Mouse (Mus musculus): ENCODE results near the gene Cnpy1. TPM values are rescaled to one million over a fixed set of nuclear protein-coding genes. Genes with fewer than 3 reads are reported as not detected.
A peak's percentile ranks its signal among the peaks of the same experiment; 100 is the strongest.

Gene Cnpy1
- polyA plus RNA-seq, 1 experiment from 2014 or later = not detected

- Histone ChIP-seq H3K4me1 (peaks cover 14% of the 10 kb centered on the region), H3K36me3 (no peaks in the 10 kb centered on the region), H3K9me3 (replicated peaks) (no peaks in the 10 kb centered on the region), H3K4me3 (no peak overlapping the region), H3K27ac (no peak overlapping the region), H3K27me3 (ENCODE audit: low read depth, poor library complexity, severe bottlenecking) (peaks cover 98% of the 10 kb centered on the region)
- WGBS = 3% methylated on average over 1 of the region's 1 CpGs
- no peak for DNase-seq (ENCODE audit: low spot score)
Observed at GRCm38 (mm10) chr5:28173674-28174073, 71.9 kb downstream of the Cnpy1 start.

GRCm38 (mm10) chr5:28172921-28173670, 72.5 kb downstream of the Cnpy1 start:
- Histone ChIP-seq H3K9me3 (replicated peaks) (no peaks in the 10 kb centered on the region), H3K4me1 (peaks cover 16% of the 10 kb centered on the region), H3K27me3 (ENCODE audit: low read depth, poor library complexity, severe bottlenecking) (peaks cover 98% of the 10 kb centered on the region), H3K36me3 (no peaks in the 10 kb centered on the region), H3K4me3 (no peak overlapping the region), H3K27ac (no peak overlapping the region)
- DNase-seq (ENCODE audit: low spot score) = peak; percentile 39
- WGBS = 3% methylated on average over 4 of the region's 4 CpGs

GRCm38 (mm10) chr5:28172261-28172920, 73.2 kb downstream of the Cnpy1 start:
- no peak overlapping the region for H3K4me3 ChIP-seq
- peak; percentile 43 for DNase-seq (ENCODE audit: low spot score)
- H3K36me3 ChIP-seq = no peaks in the 10 kb centered on the region
- WGBS = 3% methylated on average over 8 of the region's 8 CpGs
- no peaks in the 10 kb centered on the region for H3K9me3 ChIP-seq (replicated peaks)
- no peak overlapping the region for H3K27ac ChIP-seq
- peaks cover 16% of the 10 kb centered on the region for H3K4me1 ChIP-seq
- H3K27me3 ChIP-seq (ENCODE audit: low read depth, poor library complexity, severe bottlenecking) = peaks cover 98% of the 10 kb centered on the region

- 15% methylated on average over 5 of the region's 5 CpGs for WGBS
- no peak overlapping the region for H3K27ac ChIP-seq
- no peak for DNase-seq (ENCODE audit: low spot score)
- no peaks in the 10 kb centered on the region for H3K36me3 ChIP-seq
- H3K4me1 ChIP-seq = peaks cover 21% of the 10 kb centered on the region
- H3K4me3 ChIP-seq = no peak overlapping the region
- H3K9me3 ChIP-seq (replicated peaks) = no peaks in the 10 kb centered on the region
- H3K27me3 ChIP-seq (ENCODE audit: low read depth, poor library complexity, severe bottlenecking) = peaks cover 98% of the 10 kb centered on the region
Observed at GRCm38 (mm10) chr5:28171667-28172066, 73.9 kb downstream of the Cnpy1 start.

GRCm38 (mm10) chr5:28170892-28171291, 74.7 kb downstream of the Cnpy1 start:
- Histone ChIP-seq H3K4me3 (no peak overlapping the region), H3K27me3 (ENCODE audit: low read depth, poor library complexity, severe bottlenecking) (peaks cover 98% of the 10 kb centered on the region), H3K4me1 (peaks cover 29% of the 10 kb centered on the region), H3K27ac (no peak overlapping the region), H3K36me3 (no peaks in the 10 kb centered on the region), H3K9me3 (replicated peaks) (no peaks in the 10 kb centered on the region)
- under 1% methylated on average over 19 of the region's 19 CpGs for WGBS
- DNase-seq (ENCODE audit: low spot score) = peak; percentile 71

GRCm38 (mm10) chr5:28170081-28170480, 75.5 kb downstream of the Cnpy1 start:
- Histone ChIP-seq H3K4me3 (no peak overlapping the region), H3K4me1 (peaks cover 33% of the 10 kb centered on the region), H3K36me3 (no peaks in the 10 kb centered on the region), H3K27ac (no peak overlapping the region), H3K27me3 (ENCODE audit: low read depth, poor library complexity, severe bottlenecking) (peaks cover 98% of the 10 kb centered on the region), H3K9me3 (replicated peaks) (no peaks in the 10 kb centered on the region)
- WGBS = 1% methylated on average over 17 of the region's 17 CpGs
- DNase-seq (ENCODE audit: low spot score) = peak; percentile 67

- peaks cover 98% of the 10 kb centered on the region for H3K27me3 ChIP-seq (ENCODE audit: low read depth, poor library complexity, severe bottlenecking)
- 3% methylated on average over 5 of the region's 5 CpGs for WGBS
- no peak overlapping the region for H3K27ac ChIP-seq
- H3K9me3 ChIP-seq (replicated peaks) = no peaks in the 10 kb centered on the region
- H3K4me1 ChIP-seq = peaks cover 31% of the 10 kb centered on the region
- no peaks in the 10 kb centered on the region for H3K36me3 ChIP-seq
- DNase-seq (ENCODE audit: low spot score) = peak; percentile 57
- no peak overlapping the region for H3K4me3 ChIP-seq
Observed at GRCm38 (mm10) chr5:28169166-28169801, 76.3 kb downstream of the Cnpy1 start.

- no peaks in the 10 kb centered on the region for H3K36me3 ChIP-seq
- H3K4me3 ChIP-seq = peak overlapping the region; percentile 2; the same call in 1 of the 2 replicates
- H3K27me3 ChIP-seq (ENCODE audit: low read depth, poor library complexity, severe bottlenecking) = peaks cover 98% of the 10 kb centered on the region
- no peak overlapping the region for H3K27ac ChIP-seq
- DNase-seq (ENCODE audit: low spot score) = peak; percentile 67
- under 1% methylated on average over 36 of the region's 36 CpGs for WGBS
- peaks cover 31% of the 10 kb centered on the region for H3K4me1 ChIP-seq
- no peaks in the 10 kb centered on the region for H3K9me3 ChIP-seq (replicated peaks)
Observed at GRCm38 (mm10) chr5:28168253-28169165, 77.1 kb downstream of the Cnpy1 start.

GRCm38 (mm10) chr5:28167611-28168252, 77.9 kb downstream of the Cnpy1 start:
- H3K4me1 ChIP-seq = peaks cover 31% of the 10 kb centered on the region
- no peak overlapping the region for H3K27ac ChIP-seq
- under 1% methylated on average over 29 of the region's 29 CpGs for WGBS
- no peaks in the 10 kb centered on the region for H3K36me3 ChIP-seq
- H3K9me3 ChIP-seq (replicated peaks) = no peaks in the 10 kb centered on the region
- DNase-seq (ENCODE audit: low spot score) = peak; percentile 66
- H3K27me3 ChIP-seq (ENCODE audit: low read depth, poor library complexity, severe bottlenecking) = peaks cover 98% of the 10 kb centered on the region
- H3K4me3 ChIP-seq = no peak overlapping the region

GRCm38 (mm10) chr5:28166256-28167231, 79.1 kb downstream of the Cnpy1 start:
- no peak overlapping the region for H3K27ac ChIP-seq
- peak overlapping the region; percentile 48 for H3K4me3 ChIP-seq
- under 1% methylated on average over 111 of the region's 111 CpGs for WGBS
- peaks cover 38% of the 10 kb centered on the region for H3K4me1 ChIP-seq
- no peaks in the 10 kb centered on the region for H3K36me3 ChIP-seq
- peak; percentile 74 for DNase-seq (ENCODE audit: low spot score)
- H3K27me3 ChIP-seq (ENCODE audit: low read depth, poor library complexity, severe bottlenecking) = peaks cover 98% of the 10 kb centered on the region
- no peaks in the 10 kb centered on the region for H3K9me3 ChIP-seq (replicated peaks)

Data from limb, embryonic 10.5 days (tissue).